Mouse (Mus musculus) limb, embryonic 13.5 days (tissue): ENCODE data around the gene Gm47289. TPM values are rescaled to one million over a fixed set of nuclear protein-coding genes. Genes with fewer than 3 reads are reported as not detected.
A peak's percentile ranks its signal among the peaks of the same experiment; 100 is the strongest.

ENCODE experiments used
- ATAC-seq: fragments of 200-750 bp; cut with Nextera tagmentation; 2 replicates; pipeline ENCODE4 v1.8.0; 2017; ENCODE audit warnings: low read depth, moderate number of reproducible peaks, moderate TSS enrichment; ENCODE audit not compliant: low FRiP score
- H3K27ac ChIP-seq: fragments of 300-500 bp; sonication (generic); 2 replicates; pipeline ENCODE4 v1.5.1; 2015; ENCODE audit warnings: inconsistent platforms, mild to moderate bottlenecking, moderate library complexity
- H3K27me3 ChIP-seq: fragments of 300-500 bp; sonication (generic); 2 replicates; pipeline ENCODE4 v1.6.1; 2015; ENCODE audit warnings: mild to moderate bottlenecking, inconsistent platforms
- H3K36me3 ChIP-seq: fragments of 300-500 bp; sonication (generic); 2 replicates; pipeline ENCODE4 v1.6.1; 2015; ENCODE audit warnings: inconsistent platforms, mild to moderate bottlenecking, moderate library complexity
- H3K4me1 ChIP-seq: fragments of 300-500 bp; sonication (generic); 2 replicates; pipeline ENCODE4 v1.6.1; 2015; ENCODE audit warnings: inconsistent platforms
- H3K4me2 ChIP-seq: fragments of 300-500 bp; sonication (generic); replicated peaks from 2 replicates; pipeline ENCODE4 v1.6.1; 2015; ENCODE audit warnings: inconsistent platforms, mild to moderate bottlenecking, moderate library complexity
- H3K4me3 ChIP-seq: fragments of 300-500 bp; sonication (generic); 2 replicates; pipeline ENCODE4 v1.5.1; 2015; ENCODE audit warnings: moderate library complexity, mild to moderate bottlenecking, inconsistent platforms
- H3K9ac ChIP-seq: fragments of 300-500 bp; sonication (generic); 2 replicates; pipeline ENCODE4 v1.6.1; 2015; ENCODE audit warnings: mild to moderate bottlenecking, inconsistent platforms
- H3K9me3 ChIP-seq: fragments of 300-500 bp; sonication (generic); 2 replicates; pipeline ENCODE4 v1.6.1; 2016; ENCODE audit warnings: inconsistent platforms
- WGBS: fragments of 180-500 bp; shearing (Covaris S2); methylation state at CpG from one replicate; pipeline ENCODE4 v1.1.7; 2015; 5-methylcytosine and 5-hydroxymethylcytosine counted together
- polyA plus RNA-seq: library from polyadenylated mRNA; unstranded; fragments of >200 nt; fragmentation: Nextera tagmentation; extraction: Ambion mirVana; gene quantifications from 2 replicates; pipeline ENCODE4 v1.2.1, GENCODE M21; 2015

Gm47289 gene
- not detected in 2 replicates for polyA plus RNA-seq

- H3K27ac ChIP-seq, result no peak within 1 kb of the TSS
- H3K9ac ChIP-seq, result no peak within 1 kb of the TSS
- H3K4me3 ChIP-seq, result no peak within 1 kb of the TSS
- H3K36me3 ChIP-seq, result no peaks in the 10 kb centered on the region
- no peaks in the 10 kb centered on the region for H3K9me3 ChIP-seq
- H3K4me2 ChIP-seq, result no peak within 1 kb of the TSS
- no peak for ATAC-seq
- no peaks in the 10 kb centered on the region for H3K4me1 ChIP-seq
- WGBS, result 48% methylated on average over 4 of the region's 4 CpGs
- peaks cover 37% of the 10 kb centered on the region for H3K27me3 ChIP-seq
Measured at GRCm38 (mm10) chr9:119158861-119159260, at the start of gene Gm47289. Gm47289 (plus strand) TSS chr9:119159161.

GRCm38 (mm10) chr9:119109685-119110353 lies 49.1 kb upstream of the Gm47289 start:
- Histone ChIP-seq H3K4me3 (no peak overlapping the region), H3K9me3 (no peaks in the 10 kb centered on the region), H3K36me3 (no peaks in the 10 kb centered on the region), H3K4me2 (no peak overlapping the region), H3K4me1 (peaks cover 22% of the 10 kb centered on the region), H3K27me3 (no peaks in the 10 kb centered on the region), H3K27ac (no peak overlapping the region), H3K9ac (no peak overlapping the region)
- WGBS, result 32% methylated on average over 12 of the region's 12 CpGs
- ATAC-seq, result peak; percentile 24; the same call in 1 of the 2 replicates

- H3K36me3 ChIP-seq, result no peaks in the 10 kb centered on the region
- no peak overlapping the region for H3K4me2 ChIP-seq
- ATAC-seq, result peak; percentile 36; the same call in 1 of the 2 replicates
- H3K27ac ChIP-seq, result no peak overlapping the region
- no peaks in the 10 kb centered on the region for H3K9me3 ChIP-seq
- WGBS, result 46% methylated on average over 3 of the region's 3 CpGs
- H3K4me1 ChIP-seq, result peaks cover 22% of the 10 kb centered on the region
- no peaks in the 10 kb centered on the region for H3K27me3 ChIP-seq
- H3K4me3 ChIP-seq, result no peak overlapping the region
- H3K9ac ChIP-seq, result no peak overlapping the region
Measured at GRCm38 (mm10) chr9:119110640-119111039, 48.3 kb upstream of the Gm47289 start.

- ATAC-seq, result no peak
- H3K27ac ChIP-seq, result no peak overlapping the region
- no peaks in the 10 kb centered on the region for H3K9me3 ChIP-seq
- H3K4me2 ChIP-seq, result no peak overlapping the region
- H3K36me3 ChIP-seq, result no peaks in the 10 kb centered on the region
- H3K4me1 ChIP-seq, result peaks cover 10% of the 10 kb centered on the region
- H3K27me3 ChIP-seq, result no peaks in the 10 kb centered on the region
- H3K9ac ChIP-seq, result no peak overlapping the region
- H3K4me3 ChIP-seq, result no peak overlapping the region
- 77% methylated on average over 17 of the region's 17 CpGs for WGBS
Measured at GRCm38 (mm10) chr9:119114911-119115310, 44.0 kb upstream of the Gm47289 start.

GRCm38 (mm10) chr9:119119409-119120167 lies 39.4 kb upstream of the Gm47289 start:
- Histone ChIP-seq H3K27me3 (no peaks in the 10 kb centered on the region), H3K27ac (no peak overlapping the region), H3K4me3 (no peak overlapping the region), H3K36me3 (no peaks in the 10 kb centered on the region), H3K9ac (no peak overlapping the region), H3K4me2 (no peak overlapping the region), H3K9me3 (no peaks in the 10 kb centered on the region), H3K4me1 (no peaks in the 10 kb centered on the region)
- ATAC-seq, result no peak
- 87% methylated on average over 19 of the region's 19 CpGs for WGBS

GRCm38 (mm10) chr9:119120168-119120560 lies 38.8 kb upstream of the Gm47289 start:
- H3K4me2 ChIP-seq, result no peak overlapping the region

GRCm38 (mm10) chr9:119122596-119123369 lies 36.2 kb upstream of the Gm47289 start:
- 78% methylated on average over 18 of the region's 18 CpGs for WGBS
- H3K36me3 ChIP-seq, result no peaks in the 10 kb centered on the region
- H3K27me3 ChIP-seq, result no peaks in the 10 kb centered on the region
- ATAC-seq, result no peak
- H3K27ac ChIP-seq, result no peak overlapping the region
- no peaks in the 10 kb centered on the region for H3K4me1 ChIP-seq
- no peaks in the 10 kb centered on the region for H3K9me3 ChIP-seq
- no peak overlapping the region for H3K4me2 ChIP-seq
- H3K4me3 ChIP-seq, result no peak overlapping the region
- no peak overlapping the region for H3K9ac ChIP-seq

More at GRCm38 (mm10) chr9:119120168-119120560, 38.8 kb upstream of the Gm47289 start:
- Histone ChIP-seq H3K4me3 (no peak overlapping the region), H3K27ac (no peak overlapping the region), H3K9me3 (no peaks in the 10 kb centered on the region), H3K27me3 (no peaks in the 10 kb centered on the region), H3K36me3 (no peaks in the 10 kb centered on the region), H3K9ac (no peak overlapping the region), H3K4me1 (no peaks in the 10 kb centered on the region)
- WGBS, result 61% methylated on average over 3 of the region's 3 CpGs
- no peak for ATAC-seq

- Histone ChIP-seq H3K4me3 (no peak overlapping the region), H3K9ac (no peak overlapping the region), H3K9me3 (no peaks in the 10 kb centered on the region), H3K27ac (no peak overlapping the region), H3K4me1 (no peaks in the 10 kb centered on the region), H3K36me3 (no peaks in the 10 kb centered on the region), H3K27me3 (no peaks in the 10 kb centered on the region), H3K4me2 (no peak overlapping the region)
- no peak for ATAC-seq
- WGBS, result 77% methylated on average over 12 of the region's 12 CpGs
Measured at GRCm38 (mm10) chr9:119128436-119129181, 30.4 kb upstream of the Gm47289 start.

GRCm38 (mm10) chr9:119130692-119131091 lies 28.3 kb upstream of the Gm47289 start:
- Histone ChIP-seq H3K4me2 (no peak overlapping the region), H3K4me3 (no peak overlapping the region), H3K27ac (no peak overlapping the region), H3K27me3 (no peaks in the 10 kb centered on the region), H3K9me3 (no peaks in the 10 kb centered on the region), H3K4me1 (no peaks in the 10 kb centered on the region), H3K36me3 (no peaks in the 10 kb centered on the region), H3K9ac (no peak overlapping the region)
- WGBS, result 58% methylated on average over 5 of the region's 5 CpGs
- no peak for ATAC-seq

GRCm38 (mm10) chr9:119138836-119139235 lies 20.1 kb upstream of the Gm47289 start:
- 77% methylated on average over 2 of the region's 2 CpGs for WGBS
- Histone ChIP-seq H3K4me1 (no peaks in the 10 kb centered on the region), H3K4me2 (no peak overlapping the region), H3K36me3 (no peaks in the 10 kb centered on the region), H3K9me3 (no peaks in the 10 kb centered on the region), H3K27me3 (no peaks in the 10 kb centered on the region), H3K4me3 (no peak overlapping the region), H3K9ac (no peak overlapping the region), H3K27ac (no peak overlapping the region)
- no peak for ATAC-seq

GRCm38 (mm10) chr9:119142066-119142465 lies 16.9 kb upstream of the Gm47289 start:
- H3K36me3 ChIP-seq, result no peaks in the 10 kb centered on the region
- H3K9me3 ChIP-seq, result no peaks in the 10 kb centered on the region
- H3K4me3 ChIP-seq, result no peak overlapping the region
- H3K27ac ChIP-seq, result no peak overlapping the region
- no peaks in the 10 kb centered on the region for H3K4me1 ChIP-seq
- whole genome bisulfite sequencing, result 88% methylated on average over 5 of the region's 5 CpGs
- no peak for ATAC-seq
- H3K4me2 ChIP-seq, result no peak overlapping the region
- no peaks in the 10 kb centered on the region for H3K27me3 ChIP-seq
- H3K9ac ChIP-seq, result no peak overlapping the region
